Mouse (Mus musculus) layer of hippocampus, postnatal 10 days (tissue): ENCODE data around the gene Fads2. TPM values are rescaled to one million over a fixed set of nuclear protein-coding genes. Genes with fewer than 3 reads are reported as not detected.

Experiments used
- DNase-seq, 2 experiments: peaks; one replicate each; pipeline ENCODE4 v3.0.0; 2021; ENCODE audit warnings: low spot score in 2 of 2
- total RNA-seq, 2 experiments: library from RNA; stranded (reverse); gene quantifications; 2 replicates each; pipeline ENCODE4 v1.2.3; 2021

The Fads2 gene
- total RNA-seq, 2 experiments from 2014 or later, result 276 to 282 TPM

GRCm38 (mm10) chr19:10043643-10044042 is 57.9 kb downstream of the Fads2 start:
- no peak for DNase-seq

GRCm38 (mm10) chr19:10042816-10043215 is 58.7 kb downstream of the Fads2 start:
- DNase-seq, result no peak

- DNase-seq, result no peak
These were observed 59.3 kb downstream of the Fads2 start for GRCm38 (mm10) chr19:10042232-10042631.

GRCm38 (mm10) chr19:10041388-10042148 is 60.0 kb downstream of the Fads2 start, which contains the start of gene Fads3:
Gene Fads3, plus strand, starts transcription at chr19:10041569.
- peak; percentile 70 to 79 for DNase-seq

- no peak for DNase-seq
These were observed 60.6 kb downstream of the Fads2 start for GRCm38 (mm10) chr19:10040866-10041387.

- no peak for DNase-seq
These were observed 61.9 kb downstream of the Fads2 start for GRCm38 (mm10) chr19:10039615-10040014.

- no peak for DNase-seq
These were observed 62.6 kb downstream of the Fads2 start for GRCm38 (mm10) chr19:10038910-10039309.

- DNase-seq, result no peak
These were observed 63.2 kb downstream of the Fads2 start for GRCm38 (mm10) chr19:10038364-10038763.

GRCm38 (mm10) chr19:10037534-10037933 is 64.0 kb downstream of the Fads2 start:
- DNase-seq, result no peak

- peak; percentile 88 to 89 for DNase-seq
These were observed 66.6 kb downstream of the Fads2 start for GRCm38 (mm10) chr19:10034785-10035447.

- peak in 1 of 2 experiments; percentile 10 for DNase-seq
These were observed 67.2 kb downstream of the Fads2 start for GRCm38 (mm10) chr19:10034356-10034755.

- peak; percentile 69 to 70 for DNase-seq
These were observed 68.2 kb downstream of the Fads2 start for GRCm38 (mm10) chr19:10033211-10033973.

- no peak for DNase-seq
These were observed 71.8 kb downstream of the Fads2 start for GRCm38 (mm10) chr19:10029746-10030145.

GRCm38 (mm10) chr19:10025169-10025875 is 76.2 kb downstream of the Fads2 start:
- peak; percentile 49 to 65 for DNase-seq

GRCm38 (mm10) chr19:10023304-10023758 is 78.2 kb downstream of the Fads2 start:
- no peak for DNase-seq

GRCm38 (mm10) chr19:10022414-10023303 is 78.9 kb downstream of the Fads2 start:
- peak; percentile 65 to 77 for DNase-seq

GRCm38 (mm10) chr19:10021981-10022380 is 79.6 kb downstream of the Fads2 start:
- no peak for DNase-seq

GRCm38 (mm10) chr19:10019214-10019760 is 82.3 kb downstream of the Fads2 start:
- no peak for DNase-seq

GRCm38 (mm10) chr19:10018527-10018818 is 83.1 kb downstream of the Fads2 start:
- DNase-seq, result no peak
